Comparison of ENCODE assay signal across 7 mouse cellular contexts in the genomic region with DNA sequence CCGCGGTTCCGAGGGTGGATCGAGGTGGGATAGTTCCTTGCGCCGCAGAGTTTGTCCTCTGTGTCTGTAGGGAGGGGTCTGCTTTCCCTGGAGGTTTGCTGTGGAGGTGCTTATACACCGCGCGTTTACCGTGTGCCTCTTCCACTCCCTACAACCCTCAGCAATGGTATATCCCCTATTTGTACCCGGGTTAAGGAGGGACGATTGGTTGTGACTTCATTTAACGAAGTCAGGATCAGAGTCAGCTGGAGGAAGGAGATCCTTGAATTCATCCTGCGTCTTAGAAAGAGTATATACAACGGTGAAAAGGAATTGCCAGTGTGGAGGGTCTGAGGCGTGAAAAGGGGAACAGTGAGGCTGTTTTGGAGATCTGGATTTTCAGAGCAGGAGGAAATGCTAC. TPM values are rescaled to one million over a fixed set of nuclear protein-coding genes. Genes with fewer than 3 reads are reported as not detected.
DNase-seq lines count a peak whose midpoint lies in the region; ATAC-seq and TF ChIP-seq lines count a peak whose summit lies in the region.

No protein-coding gene starts in this region.

- H3K27ac ChIP-seq in spleen, adult 2 months (ENCODE audit: insufficient read depth, low read length), result peak overlapping the region; percentile 36
- H3K27ac ChIP-seq in forebrain, embryonic 10.5 days, result peak overlapping the region; percentile 84
- H3K27ac ChIP-seq in limb, embryonic 15.5 days, result peak overlapping the region; percentile 63
- peak overlapping the region; percentile 57 for H3K27ac ChIP-seq in stomach, embryonic 15.5 days

- TF ChIP-seq POLR2A in spleen, adult 2 months (IDR thresholded peaks at IDR 0.05; ENCODE audit: low read depth, low read length), result no peak

- H3K4me2 ChIP-seq in limb, embryonic 15.5 days, result peak overlapping the region; percentile 95
- peak overlapping the region; percentile 98 for H3K4me2 ChIP-seq in stomach, embryonic 15.5 days

- DNase-seq in spleen, adult 2 months (ENCODE audit: low read depth in 1 of 2, low spot score in 2 of 2), result no peak
- DNase-seq in spleen, postnatal 14 days (ENCODE audit: low spot score in 2 of 2), result no peak
- no peak for DNase-seq in forebrain, embryonic 10.5 days (ENCODE audit: extremely low spot score, low spot score)
- DNase-seq in urinary bladder, adult 2 months (ENCODE audit: low spot score), result no peak
- no peak for DNase-seq in gastrocnemius, adult 8-10 months (ENCODE audit: low spot score in 2 of 2)

- no peaks in the 10 kb centered on the region for H3K9me3 ChIP-seq in forebrain, embryonic 10.5 days
- H3K9me3 ChIP-seq in limb, embryonic 15.5 days, result no peaks in the 10 kb centered on the region
- H3K9me3 ChIP-seq in stomach, embryonic 15.5 days, result no peaks in the 10 kb centered on the region

- H3K9ac ChIP-seq in limb, embryonic 15.5 days, result peak overlapping the region; percentile 61
- peak overlapping the region; percentile 68 for H3K9ac ChIP-seq in stomach, embryonic 15.5 days

- H3K4me1 ChIP-seq in spleen, adult 2 months (ENCODE audit: control insufficient read depth, insufficient read depth, insufficient read length), result peaks cover 16% of the 10 kb centered on the region
- H3K4me1 ChIP-seq in forebrain, embryonic 10.5 days, result peaks cover 53% of the 10 kb centered on the region
- peaks cover 35% of the 10 kb centered on the region for H3K4me1 ChIP-seq in limb, embryonic 15.5 days
- H3K4me1 ChIP-seq in stomach, embryonic 15.5 days, result peaks cover 29% of the 10 kb centered on the region

- peaks cover 2% of the 10 kb centered on the region; the same call in 1 of the 2 replicates for H3K27me3 ChIP-seq in spleen, adult 2 months (ENCODE audit: control insufficient read depth, insufficient read depth, low read length)
- peaks cover 11% of the 10 kb centered on the region for H3K27me3 ChIP-seq in forebrain, embryonic 10.5 days (ENCODE audit: poor library complexity, severe bottlenecking)
- H3K27me3 ChIP-seq in limb, embryonic 15.5 days, result no peaks in the 10 kb centered on the region
- no peaks in the 10 kb centered on the region for H3K27me3 ChIP-seq in stomach, embryonic 15.5 days (replicated peaks)

- no peak for TF ChIP-seq CTCF in spleen, adult 2 months (IDR thresholded peaks at IDR 0.05; ENCODE audit: extremely low read depth, insufficient read depth, insufficient read length, insufficient replicate concordance)

- under 1% methylated on average over 16 of the region's 16 CpGs for WGBS in spleen, adult 2 months
- 3% methylated on average over 16 of the region's 16 CpGs for WGBS in forebrain, embryonic 10.5 days
- WGBS in limb, embryonic 15.5 days, result 3% methylated on average over 16 of the region's 16 CpGs
- 2% methylated on average over 16 of the region's 16 CpGs for WGBS in stomach, embryonic 15.5 days

- H3K4me3 ChIP-seq in spleen, adult 2 months (ENCODE audit: extremely low read depth, insufficient read depth, insufficient read length), result peak overlapping the region; percentile 86
- H3K4me3 ChIP-seq in forebrain, embryonic 10.5 days, result peak overlapping the region; percentile 92
- H3K4me3 ChIP-seq in limb, embryonic 15.5 days, result peak overlapping the region; percentile 87
- peak overlapping the region; percentile 64 for H3K4me3 ChIP-seq in stomach, embryonic 15.5 days (replicated peaks)

- peaks cover 3% of the 10 kb centered on the region for H3K36me3 ChIP-seq in spleen, adult 2 months (ENCODE audit: control insufficient read depth, insufficient read depth, low read length)
- H3K36me3 ChIP-seq in forebrain, embryonic 10.5 days (replicated peaks), result peaks cover 38% of the 10 kb centered on the region
- H3K36me3 ChIP-seq in limb, embryonic 15.5 days, result peaks cover 20% of the 10 kb centered on the region
- H3K36me3 ChIP-seq in stomach, embryonic 15.5 days, result 0 out of 2 replicates have a peak, but pooled peaks cover 4% of the 10 kb centered on the region

- no peak for ATAC-seq in limb, embryonic 15.5 days (ENCODE audit: insufficient number of reproducible peaks, low FRiP score, low TSS enrichment, low read depth)
- ATAC-seq in stomach, embryonic 15.5 days (ENCODE audit: insufficient read depth, low FRiP score, low read depth), result no peak

RNA-seq across cellular contexts. Expression of gene Brms1, which starts 0.4 kb away (rescaled TPM):
- 35.8 and 44.7 TPM in 2 replicates for polyA plus RNA-seq in spleen, adult 2 months (2012; rRNA removed)
- 83.0 and 84.2 TPM in 2 replicates for polyA plus RNA-seq in forebrain, embryonic 10.5 days (2016; fragmentation: Nextera tagmentation; extraction: Ambion mirVana)
- polyA plus RNA-seq in limb, embryonic 15.5 days (2015; fragmentation: Nextera tagmentation; extraction: Ambion mirVana), result 41.6 and 42.4 TPM in 2 replicates
- 39.5 and 39.9 TPM in 2 replicates for polyA plus RNA-seq in stomach, embryonic 15.5 days (2015; fragmentation: Nextera tagmentation; extraction: Ambion mirVana)
- polyA plus RNA-seq in urinary bladder, adult 2 months (2012; rRNA removed), result 30.8 and 31.1 TPM in 2 replicates
- 10 to 100 TPM; 14.8 to 17.6 (median 16.4) TPM for total RNA-seq in gastrocnemius, adult 8-10 months (2022)

RNA-seq across cellular contexts. Expression of gene AC124502.3, which starts 2.9 kb away (rescaled TPM):
- polyA plus RNA-seq in spleen, adult 2 months (2012; rRNA removed), result 0.36 and 0.79 TPM in 2 replicates
- 2.8 and 3.6 TPM in 2 replicates for polyA plus RNA-seq in forebrain, embryonic 10.5 days (2016; fragmentation: Nextera tagmentation; extraction: Ambion mirVana)
- polyA plus RNA-seq in limb, embryonic 15.5 days (2015; fragmentation: Nextera tagmentation; extraction: Ambion mirVana), result 2.5 and 3.0 TPM in 2 replicates
- polyA plus RNA-seq in stomach, embryonic 15.5 days (2015; fragmentation: Nextera tagmentation; extraction: Ambion mirVana), result 2.2 and 2.3 TPM in 2 replicates
- 1.9 and 2.3 TPM in 2 replicates for polyA plus RNA-seq in urinary bladder, adult 2 months (2012; rRNA removed)
- total RNA-seq in gastrocnemius, adult 8-10 months (2022), result 1 to 10 TPM in 3 of 4 experiments, under 1 TPM in 1; 0.61 to 1.7 (median 1.4) TPM

RNA-seq across cellular contexts. Expression of gene B4gat1, which starts 3.0 kb away (rescaled TPM):
- polyA plus RNA-seq in spleen, adult 2 months (2012; rRNA removed), result 9.7 and 12.0 TPM in 2 replicates
- 36.2 and 38.4 TPM in 2 replicates for polyA plus RNA-seq in forebrain, embryonic 10.5 days (2016; fragmentation: Nextera tagmentation; extraction: Ambion mirVana)
- polyA plus RNA-seq in limb, embryonic 15.5 days (2015; fragmentation: Nextera tagmentation; extraction: Ambion mirVana), result 45.1 and 47.9 TPM in 2 replicates
- 38.7 and 42.1 TPM in 2 replicates for polyA plus RNA-seq in stomach, embryonic 15.5 days (2015; fragmentation: Nextera tagmentation; extraction: Ambion mirVana)
- polyA plus RNA-seq in urinary bladder, adult 2 months (2012; rRNA removed), result 30.4 and 33.5 TPM in 2 replicates
- 10 to 100 TPM; 16.0 to 23.1 (median 19.5) TPM for total RNA-seq in gastrocnemius, adult 8-10 months (2022)

RNA-seq across cellular contexts. Expression of gene Rin1, which starts 8.7 kb away (rescaled TPM):
- polyA plus RNA-seq in spleen, adult 2 months (2012; rRNA removed), result 1.9 and 2.6 TPM in 2 replicates
- polyA plus RNA-seq in forebrain, embryonic 10.5 days (2016; fragmentation: Nextera tagmentation; extraction: Ambion mirVana), result 2.7 and 3.7 TPM in 2 replicates
- 2.6 and 3.2 TPM in 2 replicates for polyA plus RNA-seq in limb, embryonic 15.5 days (2015; fragmentation: Nextera tagmentation; extraction: Ambion mirVana)
- polyA plus RNA-seq in stomach, embryonic 15.5 days (2015; fragmentation: Nextera tagmentation; extraction: Ambion mirVana), result 2.3 and 3.6 TPM in 2 replicates
- polyA plus RNA-seq in urinary bladder, adult 2 months (2012; rRNA removed), result 18.4 and 24.8 TPM in 2 replicates
- total RNA-seq in gastrocnemius, adult 8-10 months (2022), result 1 to 10 TPM in 1 of 4 experiments, under 1 TPM in 3; 0.47 to 1.0 (median 0.75) TPM

RNA-seq across cellular contexts. Expression of gene Slc29a2, which starts 17.9 kb away (rescaled TPM):
- 6.8 and 8.8 TPM in 2 replicates for polyA plus RNA-seq in spleen, adult 2 months (2012; rRNA removed)
- polyA plus RNA-seq in forebrain, embryonic 10.5 days (2016; fragmentation: Nextera tagmentation; extraction: Ambion mirVana), result 9.3 and 10.1 TPM in 2 replicates
- 4.4 and 5.2 TPM in 2 replicates for polyA plus RNA-seq in limb, embryonic 15.5 days (2015; fragmentation: Nextera tagmentation; extraction: Ambion mirVana)
- polyA plus RNA-seq in stomach, embryonic 15.5 days (2015; fragmentation: Nextera tagmentation; extraction: Ambion mirVana), result 3.6 and 3.7 TPM in 2 replicates
- polyA plus RNA-seq in urinary bladder, adult 2 months (2012; rRNA removed), result 4.6 and 5.9 TPM in 2 replicates
- 1 to 10 TPM; 4.0 to 6.1 (median 4.3) TPM for total RNA-seq in gastrocnemius, adult 8-10 months (2022)
